Mouse (Mus musculus) cerebellum, adult 9-11 months (tissue): Measurements from ENCODE around the gene Glra4.
"Not testable (repeated sequence)": the region's sequence is repeated elsewhere in the genome, so short reads cannot be mapped to it uniquely, and the experiment has no call there.

Experiments used
- DNase-seq: peaks from one replicate; pipeline ENCODE4 v3.0.0; 2022

Gene Glra4

DNA sequence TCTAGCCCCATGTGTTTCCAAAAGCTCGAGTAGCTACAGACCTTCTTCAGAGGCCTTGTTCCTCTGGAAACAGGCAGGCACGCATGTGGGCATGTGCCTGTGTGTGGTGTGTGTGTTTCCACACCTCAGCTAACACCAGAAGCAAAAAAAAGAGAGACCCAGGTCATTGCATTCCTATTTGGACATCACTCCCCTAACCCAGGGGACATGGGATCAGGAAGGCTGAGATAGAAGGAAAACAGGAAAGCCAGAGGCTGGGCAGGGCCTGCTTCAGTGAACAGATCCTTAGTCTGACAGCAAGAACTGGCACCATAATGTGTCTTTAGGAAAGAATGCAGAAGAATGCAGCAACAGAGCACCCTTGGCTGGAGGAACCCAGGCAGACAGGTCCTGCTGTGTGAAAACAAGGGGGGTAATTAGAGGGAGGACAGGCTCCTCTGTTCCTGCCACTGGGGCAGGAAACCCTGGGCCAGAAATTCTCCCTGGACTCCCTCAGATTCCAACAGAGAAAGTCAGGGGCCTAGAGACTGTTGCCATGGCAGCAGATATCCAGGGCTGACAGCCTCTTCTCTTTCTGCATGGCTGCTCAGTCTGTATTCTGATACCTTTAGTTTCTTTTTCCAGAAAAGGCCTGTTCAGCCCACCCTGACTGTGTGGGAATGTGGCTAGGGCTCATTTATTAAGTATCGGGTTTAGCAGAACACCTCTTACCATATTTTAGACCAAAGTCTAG, 65.0 kb downstream of the Glra4 start:
- DNase-seq, result not testable (repeated sequence)

GRCm38 (mm10) chrX:136708782-136709181, 71.2 kb downstream of the Glra4 start:
- peak; percentile 8 for DNase-seq

- DNase-seq, result peak; percentile 57
These were observed 71.7 kb downstream of the Glra4 start for GRCm38 (mm10) chrX:136708168-136708681.
